Mouse (Mus musculus) C2C12 (cell line): ENCODE results near the gene Hist1h2br. TPM values are rescaled to one million over a fixed set of nuclear protein-coding genes. Genes with fewer than 3 reads are reported as not detected.
"Not testable (repeated sequence)": the region's sequence is repeated elsewhere in the genome, so short reads cannot be mapped to it uniquely, and the experiment has no call there.

Experiments used
- H3K27me3 ChIP-seq: one replicate; pipeline ENCODE4 v1.6.1; 2011; ENCODE audit not compliant: control insufficient read depth, insufficient read depth, insufficient read length
- H3K36me3 ChIP-seq: one replicate; pipeline ENCODE4 v1.6.1; 2011; ENCODE audit not compliant: control insufficient read depth, insufficient read depth
- H3K4me3 ChIP-seq: one replicate; pipeline ENCODE4 v1.5.1; 2011; ENCODE audit warnings: mild to moderate bottlenecking, control low read depth; ENCODE audit not compliant: poor library complexity, insufficient read depth, severe bottlenecking
- H3K79me2 ChIP-seq: one replicate; pipeline ENCODE4 v1.6.1; 2011; ENCODE audit not compliant: control insufficient read depth, insufficient read depth
- H3K79me3 ChIP-seq: one replicate; pipeline ENCODE4 v1.6.1; 2011; ENCODE audit warnings: low read depth, control low read depth
- H3ac ChIP-seq: one replicate; pipeline ENCODE3; 2011; ENCODE audit warnings: low read depth; ENCODE audit not compliant: control insufficient read depth, insufficient read length
- CEBPB ChIP-seq: IDR thresholded peaks from one replicate; pipeline ENCODE4 v1.6.1; 2011; ENCODE audit warnings: low read depth, mild to moderate bottlenecking, control low read depth, moderate library complexity
- CTCF ChIP-seq: IDR thresholded peaks from one replicate; pipeline ENCODE4 v1.5.1; 2011; ENCODE audit not compliant: control insufficient read depth, insufficient read depth, insufficient read length
- FOSL1 ChIP-seq: IDR thresholded peaks from one replicate; pipeline ENCODE4 v1.8.0; 2011; ENCODE audit warnings: mild to moderate bottlenecking, low read length; ENCODE audit not compliant: poor library complexity, insufficient read depth, severe bottlenecking
- MAX ChIP-seq: IDR thresholded peaks from one replicate; pipeline ENCODE4 v1.6.1; 2011; ENCODE audit warnings: mild to moderate bottlenecking, control low read depth
- MYOD1 ChIP-seq: IDR thresholded peaks from one replicate; pipeline ENCODE4 v1.6.1; 2011; ENCODE audit warnings: low read depth; ENCODE audit not compliant: control insufficient read depth, insufficient read length
- MYOG ChIP-seq: IDR thresholded peaks from one replicate; pipeline ENCODE4 v1.6.1; 2011; ENCODE audit not compliant: control insufficient read depth, insufficient read length; ENCODE audit errors: extremely low read depth
- USF1 ChIP-seq: IDR thresholded peaks from one replicate; pipeline ENCODE4 v1.6.1; 2011; ENCODE audit warnings: low read depth, mild to moderate bottlenecking, control low read depth, moderate library complexity
- polyA plus RNA-seq: library from polyadenylated mRNA; unstranded; fragments of >200 nt; fragmentation: generic; extraction: Trizol; gene quantifications from one replicate; pipeline ENCODE4 v1.2.1, GENCODE M21; 2012; ENCODE audit warnings: missing spikeins

Gene Hist1h2br
- polyA plus RNA-seq, 1 experiment = 19.7 TPM

GRCm38 (mm10) chr13:21812092-21812491 lies 21.5 kb upstream of the Hist1h2br start:
- peak; percentile 14 for TF ChIP-seq USF1
- H3K27me3 ChIP-seq, H3ac ChIP-seq, H3K79me3 ChIP-seq, H3K4me3 ChIP-seq, H3K36me3 ChIP-seq, H3K79me2 ChIP-seq: not testable (repeated sequence)

- not testable (repeated sequence) for H3K27me3 ChIP-seq, H3K79me2 ChIP-seq, H3ac ChIP-seq, H3K4me3 ChIP-seq, H3K79me3 ChIP-seq, H3K36me3 ChIP-seq
Observed at GRCm38 (mm10) chr13:21820082-21820890, 13.3 kb upstream of the Hist1h2br start.

GRCm38 (mm10) chr13:21828511-21828910 lies 5.0 kb upstream of the Hist1h2br start:
- TF ChIP-seq MAX (no peak), FOSL1 (no peak), MYOG (no peak), CTCF (no peak), CEBPB (no peak), USF1 (no peak), MYOD1 (no peak)
- no peaks in the 10 kb centered on the region for H3K27me3 ChIP-seq
- H3K79me3 ChIP-seq = no peaks in the 10 kb centered on the region
- H3K4me3 ChIP-seq = no peak overlapping the region
- H3ac ChIP-seq = no peak overlapping the region
- no peaks in the 10 kb centered on the region for H3K79me2 ChIP-seq
- H3K36me3 ChIP-seq = peaks cover 6% of the 10 kb centered on the region

- H3K79me3 ChIP-seq = no peaks in the 10 kb centered on the region
- no peak overlapping the region for H3K4me3 ChIP-seq
- no peaks in the 10 kb centered on the region for H3K79me2 ChIP-seq
- TF ChIP-seq FOSL1 = no peak
- TF ChIP-seq CTCF = no peak
- no peaks in the 10 kb centered on the region for H3K27me3 ChIP-seq
- peak overlapping the region; percentile 12 for H3ac ChIP-seq
- peaks cover 6% of the 10 kb centered on the region for H3K36me3 ChIP-seq
Observed at GRCm38 (mm10) chr13:21830344-21830743, 3.2 kb upstream of the Hist1h2br start.

GRCm38 (mm10) chr13:21831418-21832394 lies 1.8 kb upstream of the Hist1h2br start, which contains the start of gene Hist1h4n:
Gene Hist1h4n, minus strand, starts transcription at chr13:21832196.
- H3K79me3 ChIP-seq, H3K4me3 ChIP-seq, H3K79me2 ChIP-seq, H3ac ChIP-seq, H3K36me3 ChIP-seq, H3K27me3 ChIP-seq: not testable (repeated sequence)

GRCm38 (mm10) chr13:21840508-21840907 lies 7.0 kb downstream of the Hist1h2br start:
- H3K4me3 ChIP-seq, H3K36me3 ChIP-seq, H3K79me2 ChIP-seq, H3K79me3 ChIP-seq, H3ac ChIP-seq, H3K27me3 ChIP-seq: not testable (repeated sequence)

- H3K79me2 ChIP-seq, H3ac ChIP-seq, H3K4me3 ChIP-seq, H3K27me3 ChIP-seq, H3K79me3 ChIP-seq, H3K36me3 ChIP-seq: not testable (repeated sequence)
Observed at GRCm38 (mm10) chr13:21846356-21846755, 12.8 kb downstream of the Hist1h2br start.
